Mouse (Mus musculus) brain, embryonic 14.5 days (tissue): ENCODE data around the gene Ldlrap1.

Experiments
- CTCF ChIP-seq: fragments of 200-500 bp; IDR thresholded peaks from 2 replicates; pipeline ENCODE4 v1.5.1; 2012; ENCODE audit warnings: inconsistent platforms, mild to moderate bottlenecking, moderate library complexity, borderline replicate concordance; ENCODE audit not compliant: insufficient read depth, insufficient read length; ENCODE audit errors: extremely low read depth
- POLR2A ChIP-seq: fragments of 200-500 bp; IDR thresholded peaks from 2 replicates; pipeline ENCODE4 v1.6.1; 2012; ENCODE audit warnings: mild to moderate bottlenecking, inconsistent platforms, borderline replicate concordance; ENCODE audit not compliant: poor library complexity, insufficient read depth, insufficient read length, severe bottlenecking; ENCODE audit errors: extremely low read depth

GRCm38 (mm10) chr4:134745900-134746661 is 21.7 kb downstream of the Ldlrap1 start:
- TF ChIP-seq POLR2A, result no peak
- peak; percentile 36; the same call in 1 of the 2 replicates for TF ChIP-seq CTCF
